Mouse (Mus musculus) adrenal gland, adult (tissue): ENCODE measurements at regions not wholly inside any gene's neighbourhood (a gene's known extent, or its start where the extent isn't known, plus 50 kb on each side); places are given as distances from the start of the nearest gene placed in this dataset.

Experiments used
- DNase-seq, 2 experiments: peaks; one replicate each; pipeline ENCODE4 v3.0.0; 2022 to 2023; ENCODE audit warnings: low spot score in 1 of 2; ENCODE audit not compliant: inconsistent age in 2 of 2

DNA sequence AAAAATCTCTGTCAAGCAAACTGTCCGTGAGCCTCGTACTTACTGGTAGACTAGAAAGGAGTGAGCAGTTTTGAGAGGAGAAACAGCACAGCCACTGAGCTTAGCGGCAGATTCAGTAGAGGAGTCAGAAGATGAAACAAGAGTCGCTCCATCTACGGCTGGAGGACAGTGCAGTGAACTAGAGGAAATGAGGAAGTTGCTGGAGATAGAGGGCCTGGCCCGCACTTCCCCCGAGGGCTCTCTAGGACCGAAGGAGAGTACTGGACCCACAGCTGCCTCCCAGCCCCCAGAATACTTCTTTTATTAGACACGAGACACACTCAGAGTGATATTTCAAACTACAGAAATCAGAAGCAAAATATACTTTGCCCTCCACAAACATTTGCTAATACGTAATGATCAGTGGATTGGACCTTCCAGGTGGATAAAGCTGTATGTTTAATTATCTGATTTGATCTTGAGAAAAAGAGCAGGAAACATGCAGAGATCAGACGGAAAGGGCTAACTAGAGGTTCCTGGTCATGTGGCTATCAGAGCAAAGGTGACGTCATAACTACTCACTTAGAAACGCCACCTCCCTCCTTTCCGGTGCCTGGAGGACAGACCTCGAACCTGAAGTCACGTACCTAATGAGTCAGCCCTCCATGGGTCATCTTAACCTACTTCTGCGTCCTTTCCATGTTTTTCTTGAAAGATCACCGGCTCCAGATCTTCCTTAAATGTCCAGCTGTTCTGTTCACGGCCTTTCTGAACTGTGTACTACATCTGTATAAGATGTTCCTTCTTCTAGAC is 277.9 kb downstream of the Basp1 start:
- DNase-seq, result no peak

DNA sequence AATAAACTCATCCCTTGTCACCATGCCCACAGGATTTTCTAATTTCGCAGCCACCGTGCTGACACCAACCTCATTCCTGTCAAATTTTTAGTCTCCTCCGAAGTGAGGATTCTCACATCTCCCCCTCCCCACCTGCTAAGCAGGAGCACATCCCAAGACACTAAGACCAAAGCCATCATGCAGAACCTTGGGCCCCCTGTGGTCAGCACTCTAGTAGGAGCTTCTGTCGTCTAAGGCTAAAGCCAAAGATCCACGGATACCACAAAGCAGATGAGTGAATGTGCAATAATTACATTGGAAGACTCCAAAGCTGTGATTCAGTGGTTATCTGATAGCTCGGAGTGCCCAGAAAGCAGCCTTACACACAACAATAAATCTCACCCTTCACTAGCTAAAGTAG is 283.5 kb downstream of the Basp1 start:
- no peak for DNase-seq

DNA sequence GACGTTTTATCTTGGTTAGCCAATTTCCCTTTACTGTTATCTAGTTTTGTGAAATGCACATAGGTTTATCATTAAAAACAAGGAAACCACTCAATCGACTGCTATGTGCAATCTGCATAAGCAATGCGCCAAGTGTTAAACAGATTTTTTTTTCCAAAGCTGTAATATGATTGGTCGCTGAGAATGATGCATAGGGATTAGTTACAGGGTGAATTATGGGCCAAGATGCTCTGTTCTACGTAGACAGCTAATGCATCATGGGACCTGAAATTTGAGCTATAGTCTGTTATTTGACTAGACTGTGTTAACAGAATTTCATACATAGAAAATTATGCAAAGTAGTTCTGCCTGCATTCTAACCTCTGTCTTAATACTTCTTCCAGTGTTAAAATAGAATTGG is 284.0 kb downstream of the Basp1 start:
- DNase-seq, result no peak

GRCm38 (mm10) chr15:25120441-25120840 is 293.1 kb downstream of the Basp1 start:
- DNase-seq, result no peak

- peak in 1 of 2 experiments; percentile 27 for DNase-seq
These were observed 295.6 kb downstream of the Basp1 start for GRCm38 (mm10) chr15:25117980-25118379.

- no peak for DNase-seq
These were observed 310.8 kb downstream of the Basp1 start for GRCm38 (mm10) chr15:25102727-25103126.

- DNase-seq, result no peak
These were observed 319.8 kb downstream of the Basp1 start for GRCm38 (mm10) chr15:25093758-25094157.

GRCm38 (mm10) chr15:25069701-25070100 is 343.9 kb downstream of the Basp1 start:
- no peak for DNase-seq

DNA sequence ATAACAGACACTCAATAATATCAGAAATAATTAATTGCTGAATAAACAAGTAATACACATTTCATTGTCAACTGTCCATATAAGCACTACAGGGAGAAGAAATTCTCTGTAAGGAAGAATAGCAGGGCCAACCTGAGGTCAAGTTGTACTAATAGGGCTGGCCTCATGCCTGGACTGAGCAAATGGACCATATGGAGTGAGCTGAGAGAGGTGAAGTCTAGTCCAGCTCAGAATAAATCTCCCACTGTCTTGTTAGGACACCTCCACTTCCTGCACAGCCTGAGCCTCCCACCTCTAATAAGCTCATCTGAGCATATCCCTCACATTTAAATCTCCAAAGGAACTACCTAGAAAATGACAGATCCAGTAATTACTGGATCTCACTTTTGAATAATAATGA is 354.2 kb downstream of the Basp1 start:
- no peak for DNase-seq

DNA sequence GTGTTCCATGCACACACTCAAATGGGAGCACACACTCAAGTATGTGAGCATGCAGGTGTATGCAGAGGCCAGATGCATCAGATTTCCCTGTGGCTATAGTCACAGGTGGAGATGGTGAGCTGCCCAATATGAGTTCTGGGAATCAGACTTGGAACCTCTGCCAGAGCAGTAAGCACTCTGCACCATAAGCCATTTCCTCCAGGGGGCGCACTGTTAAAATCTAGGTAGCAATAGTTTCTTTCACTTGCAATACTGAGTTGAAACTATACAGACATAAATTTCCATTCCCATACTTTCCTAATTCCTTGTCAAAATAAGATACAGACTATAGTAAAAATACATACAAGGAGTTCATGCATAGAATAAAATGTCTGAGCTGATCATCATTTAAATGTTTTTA is 365.7 kb downstream of the Basp1 start:
- peak; percentile 19 to 67 for DNase-seq

- no peak for DNase-seq
These were observed 366.9 kb downstream of the Basp1 start for GRCm38 (mm10) chr15:25046514-25047138.

DNA sequence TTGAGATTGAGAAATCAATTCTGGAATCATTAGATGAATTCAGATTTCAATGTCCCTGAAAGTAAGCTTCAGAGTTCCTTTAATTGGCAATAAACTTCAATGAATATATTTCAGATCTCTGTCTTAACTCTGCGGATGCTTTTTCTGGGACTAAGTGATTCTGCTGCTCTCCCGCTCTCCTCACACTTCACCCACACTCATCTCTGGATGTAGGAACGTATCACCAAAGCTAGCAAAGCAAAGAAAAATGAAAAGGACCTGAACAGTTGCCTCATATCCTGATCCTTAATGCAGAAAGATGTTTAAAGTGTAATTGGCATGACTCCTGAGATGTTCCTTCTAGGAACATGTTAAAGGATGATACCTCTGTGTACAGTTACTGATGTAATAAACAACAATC is 377.3 kb downstream of the Basp1 start:
- DNase-seq, result no peak

GRCm38 (mm10) chr15:25027865-25028264 is 385.7 kb downstream of the Basp1 start:
- no peak for DNase-seq

DNA sequence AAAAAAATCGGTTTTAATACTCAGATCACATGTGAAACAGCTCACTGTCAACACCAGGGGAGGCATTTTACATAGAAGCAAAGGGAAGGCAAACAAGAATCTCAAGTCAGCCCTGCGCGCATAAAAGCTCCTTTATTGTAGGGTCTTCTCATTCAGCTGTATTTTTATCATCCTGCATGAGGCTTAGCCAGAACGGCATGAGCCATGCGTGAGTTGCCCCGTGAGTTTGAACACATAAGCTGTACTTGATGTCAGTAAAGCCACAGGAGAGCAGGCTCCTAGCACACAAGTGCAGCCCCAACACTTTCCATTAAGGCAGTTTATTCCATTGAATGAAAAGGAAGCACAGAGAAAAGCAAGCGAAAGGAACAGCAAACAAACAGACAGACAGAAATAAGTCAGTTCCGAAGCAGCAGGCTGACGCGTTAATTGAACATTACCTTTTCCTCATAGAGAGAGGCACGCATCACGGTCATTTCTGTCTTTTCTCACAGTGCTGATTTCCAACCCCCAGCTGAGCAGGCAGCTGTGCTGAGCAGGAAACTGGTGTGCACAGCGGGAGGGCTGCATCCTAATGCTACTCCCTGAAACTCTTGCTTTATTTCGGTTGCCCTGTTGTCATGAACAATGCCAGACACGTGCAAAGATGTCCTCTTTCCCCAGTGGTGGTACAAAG is 386.6 kb downstream of the Basp1 start:
- DNase-seq, result no peak

DNA sequence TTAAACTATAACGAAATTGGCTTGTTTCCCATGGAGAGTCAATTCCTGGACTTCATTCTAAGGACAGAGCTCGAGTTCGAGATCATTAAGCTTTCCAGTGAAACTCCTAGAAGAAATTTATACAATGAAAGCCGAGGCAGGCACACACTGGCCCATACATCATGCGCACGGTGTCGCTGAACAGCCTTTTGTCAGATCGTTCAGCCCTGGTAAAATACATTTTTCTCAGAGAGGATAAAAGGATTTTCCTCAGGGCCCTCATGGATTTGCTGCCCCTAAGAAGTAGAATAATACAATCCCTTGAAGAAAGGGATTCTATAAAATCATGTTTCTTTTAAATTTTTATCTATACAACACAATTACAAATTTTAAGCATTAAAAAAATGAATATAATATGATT is 387.2 kb downstream of the Basp1 start:
- no peak for DNase-seq

- no peak for DNase-seq
These were observed 392.6 kb downstream of the Basp1 start for GRCm38 (mm10) chr15:25020916-25021315.

DNA sequence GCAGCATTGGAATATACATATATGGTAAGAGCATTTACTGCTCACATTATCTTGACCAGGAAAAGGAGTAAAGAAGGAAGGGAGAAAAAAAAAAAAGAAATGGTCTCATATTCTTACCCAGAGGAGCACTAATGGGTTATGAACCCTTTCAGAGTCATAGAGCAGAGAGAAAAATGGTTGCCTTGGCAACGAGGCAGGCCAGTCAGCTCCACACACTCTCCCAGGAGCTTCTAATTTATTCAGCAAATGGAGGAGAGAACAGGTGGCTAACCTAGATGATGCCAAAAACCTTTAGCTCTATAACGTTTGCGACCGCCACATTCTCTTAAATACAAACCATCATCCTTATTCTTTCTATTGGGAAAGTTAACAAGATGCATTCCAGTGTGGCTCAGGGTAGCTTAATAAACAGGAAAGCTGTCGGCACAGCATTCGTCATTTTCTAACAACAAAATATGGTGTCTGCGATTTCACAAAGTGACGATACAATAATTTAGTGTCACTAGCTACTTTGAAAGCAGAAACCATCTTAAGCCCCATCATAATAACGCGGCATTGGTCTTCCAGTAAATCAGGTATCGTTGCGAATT is 394.1 kb downstream of the Basp1 start:
- no peak for DNase-seq

GRCm38 (mm10) chr15:25018937-25019336 is 394.6 kb downstream of the Basp1 start:
- no peak for DNase-seq

DNA sequence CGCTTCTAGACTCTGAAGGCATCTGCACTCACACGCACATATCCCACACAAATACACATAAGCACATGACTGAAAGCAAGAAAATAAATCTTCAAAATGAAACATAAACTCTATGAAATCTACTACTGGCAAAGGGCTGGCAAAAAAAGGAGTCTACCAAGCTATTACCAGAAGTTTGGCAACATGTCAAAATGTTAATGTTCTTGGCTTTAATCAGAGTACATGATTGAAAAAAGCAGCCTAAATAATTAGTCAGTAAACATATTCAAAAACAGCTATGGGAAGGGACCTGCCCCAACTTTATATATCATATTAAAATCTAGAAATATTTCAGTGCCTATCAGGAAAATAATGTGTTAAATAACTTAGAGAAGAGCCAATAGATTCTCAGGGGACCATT is 405.8 kb downstream of the Basp1 start:
- DNase-seq, result no peak

DNA sequence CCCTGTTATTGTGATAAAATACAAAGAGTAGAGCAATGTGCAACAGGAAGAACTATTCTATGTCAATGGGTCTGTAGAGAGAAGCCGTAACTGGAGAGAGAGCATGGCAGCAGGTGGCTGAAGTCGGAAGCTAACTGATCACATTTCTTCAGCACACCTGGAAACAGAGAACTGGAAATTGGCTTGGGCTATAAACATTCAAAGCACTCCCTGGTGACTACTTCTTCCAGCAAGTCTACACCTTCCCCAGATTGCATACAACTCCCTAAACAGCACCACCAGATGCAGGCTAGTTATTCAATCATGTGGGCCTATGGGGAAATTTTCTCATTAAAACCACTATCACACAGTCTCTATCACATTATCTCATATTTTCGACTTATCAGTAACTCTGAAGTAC is 413.4 kb downstream of the Basp1 start:
- no peak for DNase-seq

GRCm38 (mm10) chr15:24993325-24993673 is 420.3 kb downstream of the Basp1 start:
- DNase-seq, result no peak
